Mouse (Mus musculus): ENCODE measurements at regions not wholly inside any gene's neighbourhood (a gene's known extent, or its start where the extent isn't known, plus 50 kb on each side); places are given as distances from the start of the nearest gene placed in this dataset.

DNA sequence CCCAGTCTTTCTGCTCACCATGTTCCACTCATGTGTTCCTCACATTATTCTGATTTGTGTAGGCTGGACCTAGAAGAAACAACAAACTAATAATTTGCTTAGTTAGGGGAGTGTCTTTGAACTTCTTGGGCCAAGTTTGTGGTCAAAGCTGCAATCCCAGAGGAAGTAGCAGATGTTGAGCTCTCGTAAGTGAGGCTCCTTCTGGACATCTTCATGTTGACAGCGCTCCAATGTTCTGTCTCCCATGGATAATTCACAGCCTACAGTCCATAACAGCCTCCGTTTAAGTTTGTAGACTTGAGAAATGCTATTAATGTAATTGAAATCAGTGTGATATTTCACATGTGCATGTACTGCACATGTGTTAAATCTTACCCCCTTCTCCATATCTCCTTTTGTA, 88.0 kb downstream of the Zfp330 start:
- no peak for TF ChIP-seq EP300 (IDR thresholded peaks at IDR 0.05; ENCODE audit: low read depth)
- no peak for TF ChIP-seq CTCF (IDR thresholded peaks at IDR 0.05; ENCODE audit: low read depth)
- H3K9ac ChIP-seq (replicated peaks), result no peak overlapping the region
- no peaks in the 10 kb centered on the region for H3K36me3 ChIP-seq (replicated peaks; ENCODE audit: control insufficient read depth, insufficient read depth, low read depth)
- ATAC-seq (ENCODE audit: insufficient read depth) (no peak), DNase-seq (ENCODE audit: low read depth in 3 of 3, low spot score in 3 of 3) (no peak)
- no peaks in the 10 kb centered on the region for H3K9me3 ChIP-seq (ENCODE audit: control insufficient read depth, low read length)
- WGBS (ENCODE audit: insufficient replicate concordance), result 61% methylated on average over 3 of the region's 3 CpGs
- H3K27ac ChIP-seq, result no peak overlapping the region
- no peak overlapping the region for H3K4me2 ChIP-seq (ENCODE audit: low read depth)
- no peaks in the 10 kb centered on the region for H3K27me3 ChIP-seq (ENCODE audit: control insufficient read depth, insufficient read depth, low read length)
- no peak overlapping the region for H3K4me3 ChIP-seq (ENCODE audit: insufficient read depth in 1 of 2, low read depth in 2 of 2, low read length in 2 of 2)
- H3K4me1 ChIP-seq (replicated peaks; ENCODE audit: control insufficient read depth in 2 of 2, insufficient read depth in 2 of 2, low read length in 1 of 2), result no peaks in the 10 kb centered on the region

DNA sequence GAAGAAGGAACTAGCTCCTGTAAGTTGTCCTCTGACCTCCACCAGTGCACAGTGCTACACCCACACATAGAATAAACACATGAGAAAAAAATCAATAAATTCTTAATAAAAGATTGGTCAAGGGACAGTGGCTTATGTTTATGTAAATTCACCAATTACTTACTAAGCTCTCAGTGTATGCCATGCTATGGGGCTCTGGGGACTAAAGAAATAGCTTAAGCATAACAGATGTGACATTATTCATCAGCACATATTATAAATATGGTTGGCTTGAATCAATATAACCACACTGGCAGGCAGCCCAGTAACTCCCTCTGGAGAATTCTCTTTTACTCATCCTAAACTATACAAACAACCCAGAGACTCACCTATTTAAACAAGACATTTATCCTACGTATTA, 95.2 kb downstream of the Zfp330 start:
- Histone ChIP-seq H3K36me3 (replicated peaks; ENCODE audit: control insufficient read depth, insufficient read depth, low read depth) (no peaks in the 10 kb centered on the region), H3K4me2 (ENCODE audit: low read depth) (no peak overlapping the region), H3K9me3 (ENCODE audit: control insufficient read depth, low read length) (no peaks in the 10 kb centered on the region), H3K27ac (no peak overlapping the region), H3K27me3 (ENCODE audit: control insufficient read depth, insufficient read depth, low read length) (no peaks in the 10 kb centered on the region), H3K9ac (replicated peaks) (no peak overlapping the region), H3K4me1 (replicated peaks; ENCODE audit: control insufficient read depth in 2 of 2, insufficient read depth in 2 of 2, low read length in 1 of 2) (no peaks in the 10 kb centered on the region; a peak in 1 of 4 replicates), H3K4me3 (ENCODE audit: insufficient read depth in 1 of 2, low read depth in 2 of 2, low read length in 2 of 2) (no peak overlapping the region)
- 45% methylated on average over 1 of the region's 1 CpGs for WGBS (ENCODE audit: insufficient replicate concordance)
- no peak for DNase-seq (ENCODE audit: low read depth in 3 of 3, low spot score in 3 of 3)
- ATAC-seq (ENCODE audit: insufficient read depth), result no peak
- no peak for TF ChIP-seq EP300 (IDR thresholded peaks at IDR 0.05; ENCODE audit: low read depth)
- no peak for TF ChIP-seq CTCF (IDR thresholded peaks at IDR 0.05; ENCODE audit: low read depth)

- WGBS (ENCODE audit: insufficient replicate concordance), result 69% methylated on average over 3 of the region's 3 CpGs
- ATAC-seq (ENCODE audit: insufficient read depth) (no peak), DNase-seq (ENCODE audit: low read depth in 3 of 3, low spot score in 3 of 3) (no peak)
- Histone ChIP-seq H3K4me3 (ENCODE audit: insufficient read depth in 1 of 2, low read depth in 2 of 2, low read length in 2 of 2) (no peak overlapping the region), H3K27me3 (ENCODE audit: control insufficient read depth, insufficient read depth, low read length) (no peaks in the 10 kb centered on the region), H3K9ac (replicated peaks) (no peak overlapping the region), H3K4me2 (ENCODE audit: low read depth) (no peak overlapping the region), H3K4me1 (replicated peaks; ENCODE audit: control insufficient read depth in 2 of 2, insufficient read depth in 2 of 2, low read length in 1 of 2) (no peaks in the 10 kb centered on the region; a peak in 1 of 4 replicates), H3K36me3 (replicated peaks; ENCODE audit: control insufficient read depth, insufficient read depth, low read depth) (no peaks in the 10 kb centered on the region), H3K27ac (no peak overlapping the region), H3K9me3 (ENCODE audit: control insufficient read depth, low read length) (no peaks in the 10 kb centered on the region)
- TF ChIP-seq EP300 (IDR thresholded peaks at IDR 0.05; ENCODE audit: low read depth) (no peak), CTCF (IDR thresholded peaks at IDR 0.05; ENCODE audit: low read depth) (no peak)
These were observed 96.2 kb downstream of the Zfp330 start for GRCm38 (mm10) chr8:82677781-82678180.

DNA sequence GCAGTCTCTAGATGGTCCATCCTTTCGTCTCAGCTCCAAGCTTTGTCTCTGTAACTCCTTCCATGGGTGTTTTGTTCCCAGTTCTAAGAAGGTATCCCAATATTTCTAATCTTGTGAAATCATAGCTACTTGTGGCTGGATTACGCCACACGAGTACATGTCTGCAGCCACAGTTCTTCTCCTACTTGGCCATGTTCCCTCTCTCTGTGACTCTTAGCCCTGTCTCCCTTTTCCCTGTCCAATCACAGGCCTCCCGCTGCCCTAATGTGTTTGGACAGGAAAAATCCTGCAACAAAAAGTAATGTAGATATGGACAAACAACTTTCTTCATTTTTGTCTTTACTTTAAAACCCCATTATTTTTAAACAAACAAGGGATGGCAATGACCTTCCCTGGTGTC, 104.7 kb downstream of the Zfp330 start:
- 64% methylated on average over 4 of the region's 4 CpGs for WGBS (ENCODE audit: insufficient replicate concordance)
- TF ChIP-seq CTCF (IDR thresholded peaks at IDR 0.05; ENCODE audit: low read depth) (no peak), EP300 (IDR thresholded peaks at IDR 0.05; ENCODE audit: low read depth) (no peak)
- Histone ChIP-seq H3K4me2 (ENCODE audit: low read depth) (no peak overlapping the region), H3K4me1 (replicated peaks; ENCODE audit: control insufficient read depth in 2 of 2, insufficient read depth in 2 of 2, low read length in 1 of 2) (no peaks in the 10 kb centered on the region), H3K27ac (no peak overlapping the region), H3K9me3 (ENCODE audit: control insufficient read depth, low read length) (no peaks in the 10 kb centered on the region), H3K27me3 (ENCODE audit: control insufficient read depth, insufficient read depth, low read length) (no peaks in the 10 kb centered on the region), H3K9ac (replicated peaks) (no peak overlapping the region), H3K36me3 (replicated peaks; ENCODE audit: control insufficient read depth, insufficient read depth, low read depth) (no peaks in the 10 kb centered on the region), H3K4me3 (ENCODE audit: insufficient read depth in 1 of 2, low read depth in 2 of 2, low read length in 2 of 2) (no peak overlapping the region)
- DNase-seq (ENCODE audit: low read depth in 3 of 3, low spot score in 3 of 3), result no peak
- no peak for ATAC-seq (ENCODE audit: insufficient read depth)

DNA sequence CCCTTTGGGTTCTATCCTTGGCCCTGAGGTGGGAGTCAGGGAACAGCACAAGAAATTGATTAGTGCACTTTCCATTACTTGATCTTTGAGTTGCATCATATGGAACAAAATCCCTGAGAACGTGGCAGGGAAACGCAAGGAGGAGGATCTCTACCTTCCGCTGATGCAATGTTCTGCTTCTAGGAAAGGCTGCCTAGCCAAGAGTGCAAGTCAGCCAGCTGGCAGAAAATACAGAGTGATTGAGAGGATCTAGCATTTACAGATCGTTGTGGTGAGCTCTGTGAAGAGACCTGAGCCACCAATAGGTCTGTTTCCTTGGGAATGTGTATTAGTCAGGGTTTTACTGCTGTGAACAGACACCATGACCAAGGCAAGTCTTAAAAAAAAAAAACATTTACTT, 108.8 kb downstream of the Zfp330 start:
- 65% methylated on average over 4 of the region's 4 CpGs for WGBS (ENCODE audit: insufficient replicate concordance)
- DNase-seq (ENCODE audit: low read depth in 3 of 3, low spot score in 3 of 3) (no peak), ATAC-seq (ENCODE audit: insufficient read depth) (no peak)
- H3K27ac ChIP-seq, result no peak overlapping the region
- no peak overlapping the region for H3K9ac ChIP-seq (replicated peaks)
- TF ChIP-seq CTCF (IDR thresholded peaks at IDR 0.05; ENCODE audit: low read depth) (no peak), EP300 (IDR thresholded peaks at IDR 0.05; ENCODE audit: low read depth) (no peak)
- no peaks in the 10 kb centered on the region for H3K27me3 ChIP-seq (ENCODE audit: control insufficient read depth, insufficient read depth, low read length)
- H3K4me1 ChIP-seq (replicated peaks; ENCODE audit: control insufficient read depth in 2 of 2, insufficient read depth in 2 of 2, low read length in 1 of 2), result no peaks in the 10 kb centered on the region
- no peak overlapping the region for H3K4me3 ChIP-seq (ENCODE audit: insufficient read depth in 1 of 2, low read depth in 2 of 2, low read length in 2 of 2)
- no peaks in the 10 kb centered on the region for H3K9me3 ChIP-seq (ENCODE audit: control insufficient read depth, low read length)
- H3K4me2 ChIP-seq (ENCODE audit: low read depth), result no peak overlapping the region
- no peaks in the 10 kb centered on the region for H3K36me3 ChIP-seq (replicated peaks; ENCODE audit: control insufficient read depth, insufficient read depth, low read depth)
